Mouse (Mus musculus) cerebellum, adult 18-20 months (tissue): Measurements from ENCODE around the gene Ufc1.
"Not testable (repeated sequence)": the region's sequence is repeated elsewhere in the genome, so short reads cannot be mapped to it uniquely, and the experiment has no call there.

ENCODE experiments used
- DNase-seq, 2 experiments: peaks; one replicate each; pipeline ENCODE4 v3.0.0; 2021

The Ufc1 gene

GRCm38 (mm10) chr1:171294298-171295062, at the start of gene Ufc1:
TSS of gene Ufc1 (minus strand) at chr1:171295024.
- DNase-seq: peak; percentile 86 to 87

GRCm38 (mm10) chr1:171343922-171344677, 49.3 kb upstream of the Ufc1 start:
- DNase-seq: peak in 1 of 2 experiments; percentile 35

- DNase-seq: no peak
Observed at GRCm38 (mm10) chr1:171342262-171343207, 47.7 kb upstream of the Ufc1 start.

- no peak for DNase-seq
Observed at GRCm38 (mm10) chr1:171330216-171330560, 35.4 kb upstream of the Ufc1 start.

- DNase-seq: peak in 1 of 2 experiments; percentile 43
Observed at GRCm38 (mm10) chr1:171329433-171330215, 34.8 kb upstream of the Ufc1 start.

GRCm38 (mm10) chr1:171328839-171329432, 34.1 kb upstream of the Ufc1 start, which contains the start of gene Dedd:
TSS of gene Dedd (plus strand) at chr1:171329145.
- DNase-seq: peak; percentile 88 to 92

- DNase-seq: no peak
Observed at GRCm38 (mm10) chr1:171328244-171328643, 33.4 kb upstream of the Ufc1 start.

- DNase-seq: not testable (repeated sequence)
Observed at GRCm38 (mm10) chr1:171326588-171326987, 31.8 kb upstream of the Ufc1 start.

- DNase-seq: no peak
Observed at GRCm38 (mm10) chr1:171325571-171325970, 30.7 kb upstream of the Ufc1 start.

- no peak for DNase-seq
Observed at GRCm38 (mm10) chr1:171322012-171322411, 27.2 kb upstream of the Ufc1 start.

- no peak for DNase-seq
Observed at GRCm38 (mm10) chr1:171321415-171321814, 26.6 kb upstream of the Ufc1 start.

- peak; percentile 79 to 84 for DNase-seq
Observed at GRCm38 (mm10) chr1:171320151-171320550, 25.3 kb upstream of the Ufc1 start.

GRCm38 (mm10) chr1:171319748-171320147, 24.9 kb upstream of the Ufc1 start:
- no peak for DNase-seq

- DNase-seq: no peak
Observed at GRCm38 (mm10) chr1:171309321-171309720, 14.5 kb upstream of the Ufc1 start.

GRCm38 (mm10) chr1:171306157-171306556, 11.3 kb upstream of the Ufc1 start:
- not testable (repeated sequence) for DNase-seq

GRCm38 (mm10) chr1:171298226-171298625, 3.4 kb upstream of the Ufc1 start:
- no peak for DNase-seq

GRCm38 (mm10) chr1:171295063-171295402, 209 bp upstream of the Ufc1 start:
- DNase-seq: no peak

- DNase-seq: no peak
Observed at GRCm38 (mm10) chr1:171293906-171294297, 922 bp downstream of the Ufc1 start.

GRCm38 (mm10) chr1:171293351-171293750, 1.5 kb downstream of the Ufc1 start:
- no peak for DNase-seq

- no peak for DNase-seq
Observed at GRCm38 (mm10) chr1:171288328-171288727, 6.5 kb downstream of the Ufc1 start.
